Mouse (Mus musculus): ENCODE results near the gene Lbx1.

- no peak for TF ChIP-seq CTCF (IDR thresholded peaks at IDR 0.05; ENCODE audit: low read depth)
- TF ChIP-seq EP300 (IDR thresholded peaks at IDR 0.05; ENCODE audit: low read depth) = no peak
Observed at GRCm38 (mm10) chr19:45196967-45197366, 38.6 kb downstream of the Lbx1 start.
